ENCODE assay signal across 9 mouse cellular contexts in genomic region chr6:54325246-54325885, GRCm38 (mm10). TPM values are rescaled to one million over a fixed set of nuclear protein-coding genes. Genes with fewer than 3 reads are reported as not detected.
DNase-seq lines count a peak whose midpoint lies in the region; ATAC-seq and TF ChIP-seq lines count a peak whose summit lies in the region.
"Had no signal": no experiment of that assay in that cellular context is flagged by ENCODE, and none has a peak within 500 bp of the region (broad histone marks: within the 10 kb centered on the region; RNA-seq: fewer than 3 reads in every experiment).

TSS of gene Prr15 (plus strand) at chr6:54325835.

- no peak for DNase-seq in lung, adult 18-20 months
- no peak for DNase-seq in limb, embryonic 14.5 days (ENCODE audit: low spot score)
- DNase-seq in ovary, postnatal 10 days (ENCODE audit: low spot score): no peak
- no peak for DNase-seq in urinary bladder, postnatal 4 days (ENCODE audit: low spot score in 2 of 2)
- DNase-seq: gastrocnemius, postnatal 14 days; right cerebral cortex, postnatal 25 days had no signal

- H3K4me2 ChIP-seq in lung, embryonic 16.5 days (ENCODE audit: low read depth, low read length): peak within 1 kb of the TSS; percentile 96
- peak within 1 kb of the TSS; percentile 86 for H3K4me2 ChIP-seq in forebrain, embryonic 15.5 days (replicated peaks)
- peak within 1 kb of the TSS; percentile 87 for H3K4me2 ChIP-seq in limb, embryonic 14.5 days (replicated peaks; ENCODE audit: low read depth, low read length, severe bottlenecking)
- H3K4me2 ChIP-seq in stomach, embryonic 14.5 days (replicated peaks; ENCODE audit: low read depth, low read length): peak within 1 kb of the TSS; percentile 98

- H3K9me3 ChIP-seq in lung, embryonic 16.5 days (ENCODE audit: control insufficient read depth, low read length): no peaks in the 10 kb centered on the region
- no peaks in the 10 kb centered on the region for H3K9me3 ChIP-seq in forebrain, embryonic 15.5 days
- H3K9me3 ChIP-seq in limb, embryonic 14.5 days (ENCODE audit: control insufficient read depth, low read length): no peaks in the 10 kb centered on the region
- H3K9me3 ChIP-seq in stomach, embryonic 14.5 days (ENCODE audit: control insufficient read depth, low read depth, low read length): no peaks in the 10 kb centered on the region

- H3K4me1 ChIP-seq in lung, embryonic 16.5 days (replicated peaks; ENCODE audit: control insufficient read depth, insufficient read depth, low read length): peaks cover 10% of the 10 kb centered on the region; the same call in 1 of the 2 replicates
- peaks cover 24% of the 10 kb centered on the region for H3K4me1 ChIP-seq in forebrain, embryonic 15.5 days
- H3K4me1 ChIP-seq in limb, embryonic 14.5 days (ENCODE audit: control insufficient read depth, insufficient read depth, low read length): peaks cover 11% of the 10 kb centered on the region; the same call in 1 of the 2 replicates
- 0 out of 2 replicates have a peak, but pooled peaks cover 6% of the 10 kb centered on the region for H3K4me1 ChIP-seq in stomach, embryonic 14.5 days (ENCODE audit: control insufficient read depth, insufficient read depth, low read length)

- H3K27ac ChIP-seq in lung, embryonic 16.5 days (ENCODE audit: low read length): no peak within 1 kb of the TSS
- no peak within 1 kb of the TSS for H3K27ac ChIP-seq in forebrain, embryonic 15.5 days (replicated peaks)
- H3K27ac ChIP-seq in limb, embryonic 14.5 days (replicated peaks; ENCODE audit: low read depth, low read length): no peak within 1 kb of the TSS
- H3K27ac ChIP-seq in stomach, embryonic 14.5 days (ENCODE audit: low read length): no peak within 1 kb of the TSS

- peaks cover 9% of the 10 kb centered on the region for H3K27me3 ChIP-seq in lung, embryonic 16.5 days (ENCODE audit: control insufficient read depth, insufficient read depth, low read depth, low read length)
- H3K27me3 ChIP-seq in forebrain, embryonic 15.5 days: peaks cover 27% of the 10 kb centered on the region
- H3K27me3 ChIP-seq in limb, embryonic 14.5 days (ENCODE audit: control insufficient read depth, insufficient read depth, low read length): peaks cover 46% of the 10 kb centered on the region
- H3K27me3 ChIP-seq in stomach, embryonic 14.5 days (ENCODE audit: control insufficient read depth, insufficient read depth, low read length): peaks cover 9% of the 10 kb centered on the region; the same call in 1 of the 2 replicates

- WGBS in lung, embryonic 16.5 days: 24% methylated on average over 3 of the region's 3 CpGs
- 65% methylated on average over 3 of the region's 3 CpGs for WGBS in forebrain, embryonic 15.5 days
- WGBS in limb, embryonic 14.5 days: 61% methylated on average over 3 of the region's 3 CpGs
- WGBS in stomach, embryonic 14.5 days: 55% methylated on average over 3 of the region's 3 CpGs

- no peak for ATAC-seq in lung, embryonic 16.5 days (ENCODE audit: low read depth)
- ATAC-seq in forebrain, embryonic 15.5 days (replicated peaks): no peak
- ATAC-seq in limb, embryonic 14.5 days (ENCODE audit: low FRiP score, low read depth): no peak
- no peak for ATAC-seq in stomach, embryonic 14.5 days (ENCODE audit: insufficient number of reproducible peaks, insufficient read depth, low FRiP score, low read depth)

- peak within 1 kb of the TSS; percentile 49 for H3K4me3 ChIP-seq in lung, embryonic 16.5 days (ENCODE audit: low read length)
- H3K4me3 ChIP-seq in forebrain, embryonic 15.5 days: peak within 1 kb of the TSS; percentile 50
- peak within 1 kb of the TSS; percentile 43 for H3K4me3 ChIP-seq in limb, embryonic 14.5 days (replicated peaks; ENCODE audit: low read length)
- H3K4me3 ChIP-seq in stomach, embryonic 14.5 days (ENCODE audit: low read depth, low read length): peak within 1 kb of the TSS; percentile 47

- no peak for TF ChIP-seq POLR2A in limb, embryonic 14.5 days (IDR thresholded peaks at IDR 0.05; ENCODE audit: borderline replicate concordance, extremely low read depth, insufficient read depth, insufficient read length)

- H3K9ac ChIP-seq in lung, embryonic 16.5 days (ENCODE audit: low read length): peak within 1 kb of the TSS; percentile 58
- H3K9ac ChIP-seq in forebrain, embryonic 15.5 days (replicated peaks): peak within 1 kb of the TSS; percentile 37
- H3K9ac ChIP-seq in limb, embryonic 14.5 days (ENCODE audit: low read depth, low read length, severe bottlenecking): no peak within 1 kb of the TSS
- H3K9ac ChIP-seq in stomach, embryonic 14.5 days (replicated peaks; ENCODE audit: low read depth, low read length): no peak within 1 kb of the TSS

- no peaks in the 10 kb centered on the region for H3K36me3 ChIP-seq in lung, embryonic 16.5 days (ENCODE audit: control insufficient read depth, insufficient read depth, low read length)
- no peaks in the 10 kb centered on the region for H3K36me3 ChIP-seq in forebrain, embryonic 15.5 days
- no peaks in the 10 kb centered on the region for H3K36me3 ChIP-seq in limb, embryonic 14.5 days (ENCODE audit: control insufficient read depth, insufficient read depth, low read length)
- no peaks in the 10 kb centered on the region for H3K36me3 ChIP-seq in stomach, embryonic 14.5 days (ENCODE audit: control insufficient read depth, insufficient read depth, low read length)

RNA-seq across cellular contexts. Expression of gene Prr15, which starts in this region (rescaled TPM):
- polyA plus RNA-seq in lung, embryonic 16.5 days (2015; fragmentation: Nextera tagmentation; extraction: Ambion mirVana): 2.9 and 3.1 TPM in 2 replicates
- 2.4 and 3.2 TPM in 2 replicates for polyA plus RNA-seq in forebrain, embryonic 15.5 days (2015; fragmentation: Nextera tagmentation; extraction: Ambion mirVana)
- polyA plus RNA-seq in limb, embryonic 14.5 days (2012; rRNA removed): 0.28 and 0.35 TPM in 2 replicates
- polyA plus RNA-seq in limb, embryonic 14.5 days (2014; fragmentation: Nextera tagmentation; extraction: Ambion mirVana): 0.40 and 0.76 TPM in 2 replicates
- 11.2 and 11.6 TPM in 2 replicates for polyA plus RNA-seq in stomach, embryonic 14.5 days (2014; fragmentation: Nextera tagmentation; extraction: Ambion mirVana)

Comparison
In these comparisons a context has a peak if more than half of its experiments do, and no peak if none do; other contexts are left out.
1. H3K9ac ChIP-seq: peak in lung, embryonic 16.5 days (single experiment) and forebrain, embryonic 15.5 days (single experiment); none in limb, embryonic 14.5 days (single experiment) and stomach, embryonic 14.5 days (single experiment).
2. Peak in every context shown above with its lines, with median percentiles within 50 percentile points of each other: H3K4me2 ChIP-seq and H3K4me3 ChIP-seq.